Mouse (Mus musculus) limb, embryonic 15.5 days (tissue): ENCODE results near the gene Ldhal6b. TPM values are rescaled to one million over a fixed set of nuclear protein-coding genes. Genes with fewer than 3 reads are reported as not detected.

Experiments used
- ATAC-seq: fragments of 200-750 bp; cut with Nextera tagmentation; 2 replicates; pipeline ENCODE4 v1.8.0; 2017; ENCODE audit warnings: low read depth, moderate TSS enrichment; ENCODE audit not compliant: insufficient number of reproducible peaks, low FRiP score, low TSS enrichment
- H3K27ac ChIP-seq: fragments of 300-500 bp; sonication (generic); 2 replicates; pipeline ENCODE4 v1.5.1; 2015; ENCODE audit warnings: moderate library complexity, mild to moderate bottlenecking, inconsistent platforms
- H3K27me3 ChIP-seq: fragments of 300-500 bp; sonication (generic); 2 replicates; pipeline ENCODE4 v1.6.1; 2015; ENCODE audit warnings: inconsistent platforms
- H3K36me3 ChIP-seq: fragments of 300-500 bp; sonication (generic); 2 replicates; pipeline ENCODE4 v1.6.1; 2015; ENCODE audit warnings: inconsistent platforms
- H3K4me1 ChIP-seq: fragments of 300-500 bp; sonication (generic); 2 replicates; pipeline ENCODE4 v1.6.1; 2015; ENCODE audit warnings: inconsistent platforms
- H3K4me2 ChIP-seq: fragments of 300-500 bp; sonication (generic); 2 replicates; pipeline ENCODE4 v1.6.1; 2015; ENCODE audit warnings: mild to moderate bottlenecking, inconsistent platforms
- H3K4me3 ChIP-seq: fragments of 300-500 bp; sonication (generic); 2 replicates; pipeline ENCODE4 v1.5.1; 2015; ENCODE audit warnings: mild to moderate bottlenecking, inconsistent platforms
- H3K9ac ChIP-seq: fragments of 300-500 bp; sonication (generic); 2 replicates; pipeline ENCODE4 v1.6.1; 2015; ENCODE audit warnings: inconsistent platforms
- H3K9me3 ChIP-seq: fragments of 300-500 bp; sonication (generic); 2 replicates; pipeline ENCODE4 v1.6.1; 2016; ENCODE audit warnings: inconsistent platforms
- WGBS: fragments of 180-500 bp; shearing (Covaris S2); methylation state at CpG from one replicate; pipeline ENCODE4 v1.1.7; 2015; 5-methylcytosine and 5-hydroxymethylcytosine counted together
- polyA plus RNA-seq: library from polyadenylated mRNA; unstranded; fragments of >200 nt; fragmentation: Nextera tagmentation; extraction: Ambion mirVana; gene quantifications from 2 replicates; pipeline ENCODE4 v1.2.1, GENCODE M21; 2015

The Ldhal6b gene
- polyA plus RNA-seq, 1 experiment from 2014 or later = not detected

GRCm38 (mm10) chr17:5407030-5407429, 11.5 kb downstream of the Ldhal6b start:
- H3K9me3 ChIP-seq = no peaks in the 10 kb centered on the region
- no peak overlapping the region for H3K4me2 ChIP-seq
- H3K36me3 ChIP-seq = peaks cover 11% of the 10 kb centered on the region; the same call in 1 of the 2 replicates
- H3K4me1 ChIP-seq = peaks cover 13% of the 10 kb centered on the region; the same call in 1 of the 2 replicates
- H3K27ac ChIP-seq = no peak overlapping the region
- H3K27me3 ChIP-seq = peaks cover 17% of the 10 kb centered on the region
- 84% methylated on average over 6 of the region's 6 CpGs for WGBS
- ATAC-seq = no peak
- H3K9ac ChIP-seq = no peak overlapping the region
- no peak overlapping the region for H3K4me3 ChIP-seq

- peaks cover 13% of the 10 kb centered on the region; the same call in 1 of the 2 replicates for H3K4me1 ChIP-seq
- peaks cover 11% of the 10 kb centered on the region; the same call in 1 of the 2 replicates for H3K36me3 ChIP-seq
- no peak overlapping the region for H3K4me3 ChIP-seq
- 38% methylated on average over 10 of the region's 10 CpGs for WGBS
- no peak overlapping the region for H3K9ac ChIP-seq
- ATAC-seq = no peak
- no peaks in the 10 kb centered on the region for H3K9me3 ChIP-seq
- peaks cover 17% of the 10 kb centered on the region for H3K27me3 ChIP-seq
- H3K27ac ChIP-seq = no peak overlapping the region
- no peak overlapping the region for H3K4me2 ChIP-seq
These were observed 12.0 kb downstream of the Ldhal6b start for GRCm38 (mm10) chr17:5406566-5406965.

GRCm38 (mm10) chr17:5403885-5404284, 14.7 kb downstream of the Ldhal6b start:
- H3K4me2 ChIP-seq = no peak overlapping the region
- no peaks in the 10 kb centered on the region for H3K9me3 ChIP-seq
- H3K27ac ChIP-seq = no peak overlapping the region
- peaks cover 18% of the 10 kb centered on the region; the same call in 1 of the 2 replicates for H3K4me1 ChIP-seq
- H3K36me3 ChIP-seq = no peaks in the 10 kb centered on the region
- WGBS = 72% methylated on average over 6 of the region's 6 CpGs
- peaks cover 17% of the 10 kb centered on the region for H3K27me3 ChIP-seq
- H3K9ac ChIP-seq = no peak overlapping the region
- no peak for ATAC-seq
- H3K4me3 ChIP-seq = no peak overlapping the region

GRCm38 (mm10) chr17:5402624-5403023, 15.9 kb downstream of the Ldhal6b start:
- 32% methylated on average over 8 of the region's 8 CpGs for WGBS
- no peaks in the 10 kb centered on the region for H3K9me3 ChIP-seq
- peaks cover 18% of the 10 kb centered on the region for H3K4me1 ChIP-seq
- no peaks in the 10 kb centered on the region for H3K36me3 ChIP-seq
- no peak overlapping the region for H3K27ac ChIP-seq
- peaks cover 17% of the 10 kb centered on the region for H3K27me3 ChIP-seq
- no peak overlapping the region for H3K9ac ChIP-seq
- H3K4me3 ChIP-seq = no peak overlapping the region
- H3K4me2 ChIP-seq = no peak overlapping the region
- no peak for ATAC-seq

GRCm38 (mm10) chr17:5402069-5402468, 16.5 kb downstream of the Ldhal6b start:
- Histone ChIP-seq H3K4me3 (no peak overlapping the region), H3K9me3 (no peaks in the 10 kb centered on the region), H3K27me3 (peaks cover 17% of the 10 kb centered on the region), H3K4me2 (peak overlapping the region; percentile 24; the same call in 1 of the 2 replicates), H3K36me3 (no peaks in the 10 kb centered on the region), H3K9ac (no peak overlapping the region), H3K4me1 (peaks cover 23% of the 10 kb centered on the region), H3K27ac (no peak overlapping the region)
- no peak for ATAC-seq
- 4% methylated on average over 9 of the region's 9 CpGs for WGBS

- H3K4me1 ChIP-seq = peaks cover 24% of the 10 kb centered on the region
- no peak for ATAC-seq
- H3K27me3 ChIP-seq = peaks cover 17% of the 10 kb centered on the region
- WGBS = 79% methylated on average over 10 of the region's 10 CpGs
- no peak overlapping the region for H3K27ac ChIP-seq
- H3K4me2 ChIP-seq = no peak overlapping the region
- no peaks in the 10 kb centered on the region for H3K9me3 ChIP-seq
- no peaks in the 10 kb centered on the region for H3K36me3 ChIP-seq
- H3K9ac ChIP-seq = no peak overlapping the region
- no peak overlapping the region for H3K4me3 ChIP-seq
These were observed 17.3 kb downstream of the Ldhal6b start for GRCm38 (mm10) chr17:5401288-5401687.

GRCm38 (mm10) chr17:5400435-5401090, 18.0 kb downstream of the Ldhal6b start:
- Histone ChIP-seq H3K4me1 (peaks cover 24% of the 10 kb centered on the region), H3K36me3 (no peaks in the 10 kb centered on the region), H3K4me2 (no peak overlapping the region), H3K27ac (peak overlapping the region; percentile 14; the same call in 1 of the 2 replicates), H3K9me3 (no peaks in the 10 kb centered on the region), H3K9ac (no peak overlapping the region), H3K27me3 (peaks cover 17% of the 10 kb centered on the region), H3K4me3 (no peak overlapping the region)
- WGBS = 50% methylated on average over 14 of the region's 14 CpGs
- no peak for ATAC-seq

GRCm38 (mm10) chr17:5397148-5398007, 21.2 kb downstream of the Ldhal6b start:
- peak overlapping the region; percentile 29; the same call in 1 of the 2 replicates for H3K4me2 ChIP-seq
- no peaks in the 10 kb centered on the region for H3K36me3 ChIP-seq
- no peak overlapping the region for H3K9ac ChIP-seq
- peaks cover 10% of the 10 kb centered on the region for H3K4me1 ChIP-seq
- no peaks in the 10 kb centered on the region for H3K9me3 ChIP-seq
- 31% methylated on average over 33 of the region's 33 CpGs for WGBS
- H3K27ac ChIP-seq = no peak overlapping the region
- peak; percentile 53; the same call in 1 of the 2 replicates for ATAC-seq
- no peaks in the 10 kb centered on the region for H3K27me3 ChIP-seq
- H3K4me3 ChIP-seq = no peak overlapping the region

- WGBS = 78% methylated on average over 5 of the region's 5 CpGs
- H3K4me1 ChIP-seq = peaks cover 10% of the 10 kb centered on the region
- no peak overlapping the region for H3K9ac ChIP-seq
- H3K36me3 ChIP-seq = no peaks in the 10 kb centered on the region
- no peak overlapping the region for H3K27ac ChIP-seq
- no peak for ATAC-seq
- no peak overlapping the region for H3K4me3 ChIP-seq
- H3K4me2 ChIP-seq = no peak overlapping the region
- H3K9me3 ChIP-seq = no peaks in the 10 kb centered on the region
- H3K27me3 ChIP-seq = no peaks in the 10 kb centered on the region
These were observed 22.4 kb downstream of the Ldhal6b start for GRCm38 (mm10) chr17:5396213-5396612.

- 70% methylated on average over 16 of the region's 16 CpGs for WGBS
- Histone ChIP-seq H3K4me2 (no peak overlapping the region), H3K27me3 (no peaks in the 10 kb centered on the region), H3K27ac (peak overlapping the region; percentile 50; the same call in 1 of the 2 replicates), H3K9me3 (no peaks in the 10 kb centered on the region), H3K9ac (no peak overlapping the region), H3K36me3 (no peaks in the 10 kb centered on the region), H3K4me1 (peaks cover 8% of the 10 kb centered on the region), H3K4me3 (no peak overlapping the region)
- no peak for ATAC-seq
These were observed 22.9 kb downstream of the Ldhal6b start for GRCm38 (mm10) chr17:5395454-5396205.

- Histone ChIP-seq H3K36me3 (no peaks in the 10 kb centered on the region), H3K27me3 (no peaks in the 10 kb centered on the region), H3K4me1 (no peaks in the 10 kb centered on the region), H3K9me3 (no peaks in the 10 kb centered on the region), H3K9ac (no peak overlapping the region), H3K4me2 (no peak overlapping the region), H3K27ac (no peak overlapping the region), H3K4me3 (no peak overlapping the region)
- 63% methylated on average over 10 of the region's 10 CpGs for WGBS
- ATAC-seq = 0 out of 2 replicates have a peak, but pooled peaks have one; percentile 12
These were observed 27.9 kb downstream of the Ldhal6b start for GRCm38 (mm10) chr17:5390682-5391081.
